Mouse (Mus musculus) embryo, embryonic 9.5 days (tissue): ENCODE results near the gene Tcea2.
A peak's percentile ranks its signal among the peaks of the same experiment; 100 is the strongest.

Experiments used
- DNase-seq: peaks from one replicate; pipeline ENCODE4 v3.0.0-alpha.2; 2017; ENCODE audit errors: extremely low spot score

Gene Tcea2

GRCm38 (mm10) chr2:181674934-181675333 is 5.2 kb upstream of the Tcea2 start:
- DNase-seq, result no peak

GRCm38 (mm10) chr2:181675454-181675853 is 4.7 kb upstream of the Tcea2 start:
- peak; percentile 71 for DNase-seq

DNA sequence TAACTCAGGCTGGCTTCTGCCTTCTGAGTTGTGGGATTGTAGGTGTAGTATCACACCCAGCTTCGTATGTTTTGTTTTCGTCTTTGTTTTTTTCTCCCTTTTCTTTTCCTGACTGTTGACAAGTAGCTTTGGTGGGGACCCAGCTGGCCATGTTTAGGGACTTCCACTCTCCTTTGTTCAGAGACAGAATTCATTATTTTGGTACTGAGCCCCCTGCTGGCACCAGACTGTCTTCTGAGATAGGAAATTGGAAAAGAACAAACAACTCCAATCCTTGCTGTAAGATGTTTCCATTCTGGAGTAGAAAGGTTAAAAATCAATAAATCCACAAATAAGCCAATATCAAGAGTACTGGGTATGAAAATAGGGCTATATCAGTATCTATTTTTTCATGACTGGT is 3.7 kb upstream of the Tcea2 start:
- DNase-seq, result no peak

GRCm38 (mm10) chr2:181677096-181677754 is 2.9 kb upstream of the Tcea2 start:
- DNase-seq, result no peak

GRCm38 (mm10) chr2:181677755-181678098 is 2.4 kb upstream of the Tcea2 start:
- no peak for DNase-seq

GRCm38 (mm10) chr2:181678780-181679179 is 1.3 kb upstream of the Tcea2 start:
- DNase-seq, result peak; percentile 74

GRCm38 (mm10) chr2:181680716-181681117 is 607 bp downstream of the Tcea2 start:
- DNase-seq, result no peak

GRCm38 (mm10) chr2:181681978-181682377 is 1.9 kb downstream of the Tcea2 start:
- no peak for DNase-seq

DNA sequence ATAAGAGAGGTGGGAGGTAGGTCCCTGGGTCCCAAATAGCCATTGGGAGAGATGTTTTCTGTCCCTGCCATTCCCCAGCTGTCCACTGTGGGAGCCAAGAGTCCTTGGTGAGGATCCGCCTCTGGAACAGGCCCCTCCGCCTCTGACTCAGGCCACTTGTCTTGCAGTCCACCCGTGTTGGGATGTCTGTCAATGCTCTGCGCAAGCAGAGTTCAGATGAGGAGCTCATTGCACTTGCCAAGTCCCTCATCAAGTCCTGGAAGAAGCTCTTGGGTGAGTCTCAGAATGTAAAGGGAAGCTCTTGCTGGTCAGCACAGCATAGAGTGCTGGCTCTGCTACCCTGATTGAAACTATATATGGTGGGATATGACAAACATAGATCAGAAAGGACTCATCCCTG is 3.3 kb downstream of the Tcea2 start:
- no peak for DNase-seq

- DNase-seq, result no peak
Measured at GRCm38 (mm10) chr2:181684713-181685112, 4.6 kb downstream of the Tcea2 start.

DNA sequence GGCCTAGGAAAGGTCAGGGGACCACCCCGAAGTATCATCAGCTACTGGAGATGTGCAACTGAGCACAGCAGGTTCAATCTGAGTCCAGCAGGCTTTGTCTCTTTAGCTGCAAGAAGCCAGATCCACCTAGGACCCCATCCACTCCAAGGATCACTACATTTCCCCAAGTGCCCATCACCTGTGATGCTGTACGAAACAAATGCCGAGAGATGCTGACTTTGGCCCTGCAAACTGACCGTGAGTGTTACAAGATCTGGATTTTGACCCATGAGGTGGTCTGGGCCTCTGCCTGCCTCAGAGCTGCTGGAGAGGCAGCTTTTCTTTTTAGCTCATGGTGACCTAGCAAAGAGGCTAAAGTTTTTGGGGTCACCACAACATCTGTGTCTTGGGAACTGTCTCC is 5.6 kb downstream of the Tcea2 start:
- DNase-seq, result no peak

DNA sequence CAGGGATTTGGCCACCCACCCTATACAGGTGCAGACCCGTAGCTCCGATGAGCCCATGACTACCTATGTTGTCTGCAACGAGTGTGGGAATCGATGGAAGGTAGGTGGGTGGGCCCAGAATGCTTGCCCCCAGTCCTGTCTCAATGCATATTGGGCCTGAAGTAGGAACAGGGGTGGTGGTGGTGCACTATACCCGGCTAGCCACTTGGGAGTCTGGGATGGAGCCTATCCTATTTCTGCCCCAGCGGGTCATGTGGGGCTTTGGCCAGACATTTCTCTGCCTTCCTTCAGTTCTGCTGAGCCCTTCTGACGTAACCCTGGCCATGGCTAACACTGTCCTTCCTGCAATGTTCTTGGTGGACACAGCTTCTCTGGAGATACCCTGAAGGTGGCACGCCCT is 7.5 kb downstream of the Tcea2 start:
- no peak for DNase-seq

DNA sequence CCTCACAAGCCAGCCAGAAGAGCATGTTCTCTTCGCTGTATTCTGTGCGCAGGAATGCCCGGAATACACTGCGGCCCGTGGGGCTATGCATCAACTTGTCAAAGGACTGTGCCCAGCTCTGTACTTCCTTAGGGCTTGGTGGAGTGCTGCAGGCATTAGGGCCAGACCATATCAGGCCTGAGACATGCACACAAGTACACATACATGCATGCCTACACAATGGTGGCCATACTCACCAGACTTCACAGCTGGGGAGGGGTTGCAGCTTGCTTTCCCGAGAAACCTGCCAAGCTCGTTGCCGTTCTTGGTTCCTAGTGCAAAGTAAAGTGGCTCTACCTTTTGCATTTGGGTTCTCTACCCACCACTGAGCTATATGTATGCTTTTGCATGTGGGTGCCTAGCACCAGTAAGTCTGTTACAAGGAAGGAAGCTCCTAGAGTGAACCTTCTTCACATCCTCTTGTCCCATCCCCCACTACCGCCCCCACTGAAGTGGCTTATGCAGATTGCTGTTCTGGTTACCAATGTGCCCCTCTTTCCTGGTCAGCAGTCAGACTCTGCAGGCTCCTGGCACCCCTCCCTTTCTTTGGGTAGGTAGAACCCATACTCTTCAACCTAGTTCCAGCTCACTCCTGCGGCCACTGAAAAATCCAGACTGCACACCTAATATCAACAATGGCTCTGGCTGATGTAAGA is 9.5 kb downstream of the Tcea2 start:
- no peak for DNase-seq

DNA sequence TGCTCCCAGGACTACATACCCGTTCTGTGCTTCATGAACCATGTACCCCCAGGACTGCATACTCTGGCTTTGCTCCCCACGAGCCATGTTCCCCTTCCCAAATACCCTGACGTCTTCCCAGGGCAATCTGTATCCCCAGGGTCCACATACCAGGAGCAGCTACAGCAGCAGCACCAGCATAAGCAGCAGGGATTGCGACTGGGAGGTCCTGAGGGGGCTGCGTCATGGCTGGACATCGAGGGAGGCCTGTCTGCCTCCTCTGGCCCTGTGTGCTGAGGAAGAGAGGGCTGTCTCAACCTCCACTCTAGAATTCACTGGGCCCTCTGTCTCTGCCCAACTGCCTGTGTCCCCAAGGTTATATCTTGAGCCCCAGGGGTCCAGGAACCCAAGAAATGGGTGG is 11.0 kb downstream of the Tcea2 start:
- no peak for DNase-seq

GRCm38 (mm10) chr2:181691571-181691970 is 11.5 kb downstream of the Tcea2 start:
- DNase-seq, result no peak

GRCm38 (mm10) chr2:181692304-181692703 is 12.2 kb downstream of the Tcea2 start:
- no peak for DNase-seq

DNA sequence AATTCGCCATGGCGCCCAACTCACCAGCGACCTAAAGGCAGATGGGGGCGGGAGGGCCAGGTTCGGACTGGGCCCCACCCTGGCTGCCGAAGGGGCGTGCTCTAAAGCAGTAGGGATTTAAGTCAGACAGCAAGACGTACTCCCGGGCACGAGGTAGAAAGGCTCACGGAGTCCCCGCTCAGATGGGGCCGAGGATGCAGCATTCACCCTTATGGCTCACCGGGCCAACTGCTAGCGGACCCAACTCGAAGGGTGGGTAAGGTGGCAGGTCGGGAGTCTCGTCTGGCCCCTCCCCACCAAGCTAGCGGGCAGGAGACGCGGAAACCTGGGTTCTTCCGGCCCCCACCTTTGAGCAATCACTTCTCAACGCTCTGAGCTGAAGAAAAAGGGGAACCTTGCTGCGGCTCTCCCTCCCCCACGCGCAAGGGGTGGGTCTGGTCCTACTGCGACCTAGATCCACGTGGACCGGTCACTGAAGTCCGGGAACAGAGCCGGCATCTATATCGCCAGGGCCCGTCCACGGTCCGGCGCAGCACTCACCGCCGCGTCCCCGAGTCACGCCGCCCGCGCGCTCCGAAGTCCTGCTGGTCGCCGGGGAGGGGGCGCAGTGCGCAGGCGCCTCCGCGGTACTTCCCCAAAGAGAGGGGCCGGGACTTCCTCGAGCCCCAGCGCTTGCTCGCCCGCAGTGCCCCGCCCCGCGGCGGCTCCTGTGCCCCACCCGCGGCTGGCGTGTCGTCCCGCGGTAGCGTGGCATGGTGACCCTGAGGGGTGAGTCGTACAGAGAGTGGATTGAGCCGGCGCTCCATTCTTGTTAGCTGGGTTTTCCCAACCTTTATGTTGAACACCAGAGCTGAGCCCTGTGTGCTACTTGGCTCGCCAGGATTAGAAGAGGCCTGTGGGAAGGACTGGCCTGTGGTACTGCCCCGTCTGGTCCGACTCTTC is 13.5 kb downstream of the Tcea2 start, which contains the start of gene Rgs19:
TSS of gene Rgs19 (minus strand) at position 639 of the 942 bp plus-strand sequence.
- DNase-seq, result peak; percentile 85

GRCm38 (mm10) chr2:181694581-181694980 is 14.5 kb downstream of the Tcea2 start:
- no peak for DNase-seq

GRCm38 (mm10) chr2:181695776-181696175 is 15.7 kb downstream of the Tcea2 start:
- DNase-seq, result no peak

GRCm38 (mm10) chr2:181696801-181697420 is 16.8 kb downstream of the Tcea2 start:
- no peak for DNase-seq

- no peak for DNase-seq
Measured at GRCm38 (mm10) chr2:181698241-181698640, 18.1 kb downstream of the Tcea2 start, which contains the start of gene Lkaaear1. Gene Lkaaear1, minus strand, starts transcription at chr2:181698442.

DNA sequence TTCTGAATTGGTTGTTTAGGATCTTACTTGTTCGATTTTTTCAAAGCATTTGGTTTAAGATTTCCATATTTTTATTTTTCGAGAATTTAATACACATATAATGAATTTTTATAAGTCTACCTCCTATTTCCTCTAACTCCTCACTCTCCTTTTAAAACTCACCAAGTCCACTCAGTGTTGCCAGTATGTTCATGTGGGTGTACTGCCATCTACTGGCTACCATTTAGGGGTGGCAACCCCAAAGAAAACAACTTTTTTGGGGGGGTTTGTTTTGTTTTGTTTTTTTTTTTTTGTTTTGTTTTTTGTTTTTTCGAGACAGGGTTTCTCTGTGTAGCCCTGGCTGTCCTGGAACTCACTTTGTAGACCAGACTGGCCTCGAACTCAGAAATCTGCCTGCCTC is 26.6 kb downstream of the Tcea2 start:
- DNase-seq, result no peak
